Mouse (Mus musculus): ENCODE results near the gene Cul4a.
A peak's percentile ranks its signal among the peaks of the same experiment; 100 is the strongest.

Cul4a gene

DNA sequence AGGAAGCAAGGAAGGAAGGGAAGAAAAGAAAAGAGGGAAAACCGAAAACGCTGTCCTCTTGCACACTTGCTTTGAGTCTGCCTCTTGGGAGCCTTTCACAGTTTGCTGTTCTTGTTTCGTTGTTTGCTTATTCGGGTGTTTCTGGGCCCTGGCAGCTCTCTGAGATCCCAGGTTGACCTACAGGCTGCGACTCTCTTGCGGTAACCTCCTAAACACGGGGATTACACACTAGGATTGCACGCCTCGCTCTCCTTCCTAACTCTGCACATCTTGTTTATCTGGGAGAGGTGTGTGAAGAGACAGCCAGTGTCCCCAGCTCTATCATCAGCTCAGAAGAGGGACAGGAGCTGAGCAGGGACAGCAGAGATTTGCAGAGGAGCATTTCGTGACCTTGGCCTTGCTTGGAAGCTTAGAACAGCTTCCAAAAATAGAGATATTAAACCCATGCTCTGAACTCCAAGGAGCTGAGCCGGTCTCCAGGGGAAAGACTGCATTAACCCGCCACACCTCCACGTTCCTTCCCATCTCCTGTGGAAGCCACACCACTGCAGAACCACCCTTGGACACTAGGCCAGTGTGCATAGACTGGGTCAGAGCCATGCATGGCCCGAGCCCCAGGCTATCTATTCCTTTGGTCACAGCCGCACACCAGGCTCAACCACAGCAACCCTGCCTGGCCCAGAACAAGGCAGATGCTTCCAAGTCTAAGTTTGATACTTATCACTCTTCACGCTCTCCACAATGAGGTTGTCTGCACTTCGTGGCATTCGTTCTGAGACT lies 75.7 kb downstream of the Cul4a start:
- DNase-seq, result no peak

DNA sequence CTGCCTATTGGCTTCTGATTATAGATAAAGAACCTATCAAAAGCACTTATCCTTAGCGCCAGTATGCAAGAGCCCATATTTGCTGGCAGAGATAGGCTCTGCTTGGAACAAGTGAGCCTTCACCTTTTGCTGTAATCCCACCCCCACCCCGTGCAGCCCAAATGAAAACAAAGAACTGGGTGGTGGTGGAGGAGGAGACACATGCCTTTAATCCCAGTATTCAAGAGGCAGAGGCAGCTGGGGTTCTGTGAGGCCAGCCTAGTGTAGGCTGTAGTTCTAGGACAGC lies 76.2 kb downstream of the Cul4a start:
- no peak for DNase-seq

DNA sequence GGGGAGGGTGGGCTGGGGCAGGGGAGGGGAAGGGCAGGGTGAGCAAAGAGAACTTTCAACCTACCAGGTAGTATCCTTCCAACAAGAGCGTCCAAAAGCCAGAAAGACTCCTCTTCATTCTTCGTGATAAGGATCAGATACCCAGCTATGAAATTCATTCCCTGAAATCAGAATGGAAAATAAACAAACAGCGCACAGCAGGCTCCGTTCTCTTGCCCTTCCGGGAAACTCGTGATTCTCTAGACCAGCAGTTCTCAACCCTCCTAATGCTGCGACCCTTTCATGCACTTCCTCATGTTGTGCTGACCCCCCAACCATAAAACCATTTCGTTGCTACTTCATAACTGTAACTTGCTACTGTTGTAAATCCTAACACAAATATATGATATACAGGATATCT lies 81.4 kb downstream of the Cul4a start:
- no peak for DNase-seq

DNA sequence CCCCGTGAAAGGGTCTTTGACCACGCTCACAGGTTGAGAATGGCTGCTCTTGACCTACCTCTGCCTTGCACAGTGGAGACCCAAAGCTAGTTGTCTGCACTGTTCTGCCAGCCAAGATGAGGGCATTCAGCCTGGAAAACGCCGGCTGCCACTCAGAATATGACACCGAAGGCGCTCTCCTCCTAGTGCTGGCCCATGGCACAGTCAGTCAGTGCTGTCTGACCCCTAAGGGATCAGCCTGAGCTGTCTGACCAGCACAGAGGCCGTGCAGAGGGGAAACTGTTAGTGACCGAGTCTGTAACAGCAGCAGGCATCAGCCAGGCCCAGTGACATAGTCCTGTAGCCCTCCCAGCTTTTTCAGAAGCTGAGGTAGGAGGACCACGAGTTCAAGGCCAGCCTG lies 81.8 kb downstream of the Cul4a start:
- no peak for DNase-seq

DNA sequence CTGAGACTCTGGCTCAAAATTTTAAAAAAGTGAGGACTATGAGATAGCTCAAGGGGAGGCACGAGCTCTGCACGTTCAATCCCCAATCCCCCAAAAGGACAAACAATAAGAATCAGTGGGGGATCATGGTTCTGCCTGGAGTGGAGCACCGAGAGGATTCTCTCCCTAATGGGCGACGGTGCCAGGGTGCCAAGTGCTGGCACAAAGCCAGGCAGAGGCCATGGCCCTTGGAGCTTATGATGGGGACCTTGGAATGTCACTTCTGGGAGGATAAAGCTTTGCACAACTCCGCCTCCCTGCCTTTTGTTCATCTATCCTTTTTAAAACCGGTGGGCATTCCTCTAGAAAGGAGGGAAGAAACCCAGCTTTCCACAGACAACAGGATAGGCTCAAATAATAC lies 82.2 kb downstream of the Cul4a start:
- no peak for DNase-seq

DNA sequence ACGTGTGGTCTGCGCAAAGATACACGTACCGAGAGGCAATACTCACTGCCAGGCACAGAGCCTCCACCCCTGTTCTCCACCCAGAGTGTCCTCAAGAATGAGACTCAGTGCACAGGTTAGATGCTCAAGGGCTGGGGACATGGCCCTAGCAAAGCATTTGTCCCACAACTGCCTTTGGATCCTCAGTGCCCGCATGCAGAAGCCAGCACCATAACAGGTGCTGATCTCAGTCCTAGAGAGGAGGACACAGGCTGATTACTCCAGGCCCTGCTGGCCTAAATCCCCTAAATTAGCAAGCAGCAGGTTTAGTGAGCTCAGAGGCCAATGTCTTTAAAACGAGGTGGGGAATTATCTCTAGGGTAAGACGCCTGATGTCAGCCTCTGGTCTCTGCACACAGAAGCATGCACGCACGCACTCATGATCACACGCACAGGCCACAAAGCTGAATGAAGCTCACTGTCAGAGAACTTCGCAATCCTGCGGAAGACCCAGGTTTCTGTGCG lies 82.7 kb downstream of the Cul4a start:
- DNase-seq, result no peak

DNA sequence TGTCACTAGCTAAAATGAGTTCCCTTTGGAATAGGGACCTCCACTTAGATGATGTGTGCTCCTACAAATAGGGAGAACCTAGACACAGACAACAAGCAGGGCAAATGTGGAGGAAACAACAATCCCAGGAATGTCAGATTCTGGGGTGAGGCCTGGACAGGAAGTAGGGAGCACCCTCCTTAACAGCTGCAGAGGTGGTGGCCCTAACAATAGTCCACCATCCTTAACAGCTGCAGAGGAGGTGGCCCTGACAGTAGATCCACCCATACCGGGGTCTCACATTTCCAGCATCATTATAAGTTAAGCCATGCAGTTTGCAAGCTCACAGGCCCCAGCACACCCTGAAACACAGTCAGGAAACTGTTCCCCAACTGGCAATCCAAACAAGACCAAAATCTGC lies 83.4 kb downstream of the Cul4a start:
- DNase-seq, result no peak

DNA sequence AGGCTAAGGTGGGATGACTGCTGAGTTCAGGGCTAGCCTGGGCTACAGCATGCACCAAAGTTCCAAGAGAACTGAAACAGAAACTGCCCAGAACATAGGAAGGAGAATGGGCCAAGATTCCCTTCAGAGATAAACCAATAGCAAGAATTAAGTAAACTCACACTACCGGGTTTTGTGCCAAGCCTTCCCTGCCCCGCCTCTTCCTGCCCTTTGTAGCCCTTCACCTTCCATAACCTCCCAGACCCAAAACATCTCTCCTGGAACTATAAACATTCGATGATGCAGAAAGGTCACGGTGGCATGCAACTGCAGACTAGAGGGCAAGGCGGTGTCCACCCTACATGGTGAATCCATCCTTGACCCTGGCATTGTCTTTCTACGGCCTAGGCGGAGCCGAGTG lies 84.8 kb downstream of the Cul4a start:
- DNase-seq, result peak; percentile 57

DNA sequence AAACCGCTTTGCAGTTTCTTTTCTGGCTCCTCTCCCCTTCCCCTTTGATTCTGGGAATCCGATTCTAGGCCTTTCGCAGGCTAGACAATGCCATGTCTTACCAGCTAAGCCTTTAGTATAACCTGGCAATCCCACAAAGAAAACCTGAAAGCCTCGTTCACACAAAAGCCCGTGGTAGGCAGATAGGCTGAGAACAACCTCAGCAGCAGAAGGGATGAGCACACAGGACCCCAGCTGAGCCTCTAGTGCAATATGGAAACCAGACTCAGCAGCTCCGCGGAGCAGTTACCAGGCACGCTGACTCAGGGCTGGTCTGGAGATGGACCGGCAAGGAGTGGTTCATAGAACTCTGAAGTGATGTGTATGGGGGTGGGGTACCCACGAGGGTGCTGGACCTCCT lies 89.4 kb downstream of the Cul4a start:
- no peak for DNase-seq

DNA sequence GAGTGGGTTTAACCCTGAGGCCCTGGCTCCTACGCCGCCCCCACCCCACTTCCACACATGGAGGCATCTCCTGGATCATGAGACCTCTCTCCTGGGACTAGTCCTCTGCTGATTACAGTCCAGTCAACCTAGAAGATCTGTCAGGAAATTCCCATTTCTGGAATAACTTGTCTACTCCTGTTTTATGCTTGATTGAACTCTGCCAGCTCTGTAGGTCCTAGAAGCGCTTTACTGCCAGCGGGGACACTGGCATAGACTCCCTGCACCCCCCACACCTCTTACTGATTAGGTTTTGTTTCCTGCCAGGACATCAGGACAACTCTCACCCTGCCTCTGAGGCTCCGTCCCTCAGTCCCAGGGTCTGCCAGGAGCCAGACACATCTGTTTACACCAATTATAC lies 92.1 kb downstream of the Cul4a start:
- no peak for DNase-seq
